Mouse (Mus musculus) lung, postnatal 0 days (tissue): ENCODE measurements around the gene Tubb4b.

ENCODE experiments used
- CTCF ChIP-seq: IDR thresholded peaks from 2 replicates; pipeline ENCODE4 v1.5.1; 2016; ENCODE audit warnings: antibody characterized with exemption, mild to moderate bottlenecking
- EP300 ChIP-seq: IDR thresholded peaks from 2 replicates; pipeline ENCODE4 v1.6.1; 2016; ENCODE audit warnings: antibody characterized with exemption, mild to moderate bottlenecking, control low read depth

DNA sequence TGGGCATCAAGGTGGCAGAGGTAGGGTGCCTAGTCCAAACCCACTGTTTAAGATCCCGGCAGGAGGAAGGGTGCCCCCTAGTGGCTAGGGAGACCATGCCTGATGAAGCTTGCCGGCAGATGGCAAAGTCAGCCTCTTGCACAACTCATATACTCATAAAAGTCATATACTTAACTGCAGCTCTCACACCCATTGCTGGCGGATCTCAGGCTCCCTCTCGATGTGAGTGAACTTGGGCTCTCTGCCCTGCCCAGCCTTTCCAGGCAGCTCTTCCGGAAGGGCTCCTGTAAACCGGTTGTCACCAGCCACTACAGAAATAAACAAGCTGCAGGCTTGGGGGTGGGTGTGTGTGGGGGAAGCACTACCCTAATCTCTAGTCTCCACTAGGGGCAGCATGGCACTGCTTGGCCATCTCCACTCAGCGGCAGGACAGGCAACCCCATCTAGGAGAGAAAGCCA lies 4.0 kb upstream of the Tubb4b start:
- TF ChIP-seq CTCF (peak; percentile 78), EP300 (peak; percentile 87; the same call in 1 of the 2 replicates)
